Mouse (Mus musculus): ENCODE results near the gene Irgq.
"Not testable (repeated sequence)": the region's sequence is repeated elsewhere in the genome, so short reads cannot be mapped to it uniquely, and the experiment has no call there.

The Irgq gene

DNA sequence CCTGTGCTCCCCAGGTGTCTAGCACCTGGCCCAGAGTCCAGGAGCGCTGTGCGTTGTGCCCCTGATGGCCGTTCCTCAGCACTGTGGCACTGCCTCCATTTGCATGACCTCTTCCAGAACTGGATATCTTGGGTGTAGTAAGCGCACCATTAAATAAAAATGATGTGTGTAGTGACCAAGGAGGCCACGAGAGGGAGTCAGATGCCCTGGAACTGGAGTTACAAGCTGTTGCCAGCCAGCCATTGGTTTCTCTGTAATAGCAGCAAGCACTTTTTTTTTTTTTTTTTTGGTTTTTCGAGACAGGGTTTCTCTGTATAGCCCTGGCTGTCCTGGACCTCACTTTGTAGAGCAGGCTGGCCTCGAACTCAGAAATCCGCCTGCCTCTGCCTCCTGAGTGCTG is 14.2 kb upstream of the Irgq start:
- in situ Hi-C loops (cut with MseI, MboI) = not testable (repeated sequence)

DNA sequence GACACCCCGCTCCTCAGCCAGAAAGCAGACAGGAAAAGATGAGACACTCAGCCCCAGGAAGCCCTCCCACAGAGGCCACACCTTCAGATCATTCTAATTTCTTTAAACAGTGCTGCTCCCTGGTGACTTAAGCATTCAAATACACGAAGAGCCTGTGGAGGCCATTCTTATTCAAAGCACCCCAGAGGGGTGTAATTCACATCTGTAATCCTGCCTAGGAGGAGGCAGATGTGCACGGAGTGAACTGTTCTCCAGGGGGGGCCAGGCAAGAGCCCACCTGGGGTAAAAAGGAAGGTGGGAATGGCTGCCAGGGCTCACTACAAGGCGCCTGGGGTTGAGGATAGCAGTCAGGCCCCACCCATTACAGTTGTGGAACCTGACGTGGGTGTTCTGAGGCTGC is 13.4 kb upstream of the Irgq start:
- in situ Hi-C loops (cut with MseI, MboI) = no loop called here

DNA sequence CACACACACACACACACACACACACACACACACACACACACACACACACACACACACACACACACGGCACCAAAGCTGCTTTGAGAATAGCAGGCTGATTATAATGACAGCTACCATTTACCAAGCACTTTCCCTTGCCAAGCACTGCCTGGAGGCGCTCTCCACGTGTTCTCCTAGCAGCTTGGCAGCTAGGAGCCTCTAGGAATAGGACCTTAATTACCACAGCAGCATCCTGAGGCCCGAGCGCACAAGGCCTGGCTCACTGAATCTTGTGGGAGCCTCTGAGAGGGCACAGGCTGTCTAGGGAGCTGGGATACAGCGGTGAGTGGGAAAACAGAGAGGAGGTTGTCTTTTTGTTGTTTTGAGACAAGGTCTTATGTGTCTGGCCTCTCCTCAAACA is 12.8 kb upstream of the Irgq start:
- in situ Hi-C loops (cut with MseI, MboI) = no loop called here

DNA sequence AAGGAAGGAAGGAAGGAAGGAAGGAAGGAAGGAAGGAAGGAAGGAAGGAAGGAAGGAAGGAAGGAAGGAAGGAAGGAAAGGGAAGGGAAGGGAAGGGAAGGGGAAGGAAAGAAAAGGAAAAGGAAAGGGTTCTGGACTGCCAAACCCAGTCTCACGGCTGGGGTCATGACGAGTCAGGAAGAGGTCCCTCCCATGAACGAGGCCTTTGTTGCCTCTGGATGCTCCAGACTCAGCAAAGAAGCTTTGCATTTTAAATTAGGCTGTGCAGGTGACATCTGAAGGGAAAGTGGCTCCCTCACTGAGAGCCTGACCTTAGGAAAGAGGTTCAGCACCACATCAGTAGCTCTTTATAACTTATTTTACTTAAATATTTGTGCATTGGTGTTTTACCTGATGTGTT is 11.4 kb upstream of the Irgq start:
- in situ Hi-C loops (cut with MseI, MboI) = no loop called here

DNA sequence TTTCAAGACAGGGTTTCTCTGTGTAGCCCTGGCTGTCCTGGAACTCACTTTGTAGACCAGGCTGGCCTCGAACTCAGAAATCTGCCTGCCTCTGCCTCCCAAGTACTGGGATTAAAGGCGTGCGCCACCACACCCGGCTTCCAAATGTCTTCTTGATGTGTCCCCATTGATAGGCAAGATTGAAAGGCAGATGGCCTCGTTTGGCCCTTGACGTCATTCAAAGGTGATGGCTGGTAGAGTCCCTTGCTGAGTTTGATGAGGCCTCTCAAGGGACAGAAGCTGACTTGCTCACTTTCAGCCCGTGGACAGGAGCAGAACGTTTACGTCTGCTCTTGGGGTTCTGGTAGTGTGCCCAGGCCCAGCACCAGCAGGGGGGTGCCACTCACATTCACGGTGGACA is 10.4 kb upstream of the Irgq start:
- in situ Hi-C loops (cut with MseI, MboI) = not testable (repeated sequence)

DNA sequence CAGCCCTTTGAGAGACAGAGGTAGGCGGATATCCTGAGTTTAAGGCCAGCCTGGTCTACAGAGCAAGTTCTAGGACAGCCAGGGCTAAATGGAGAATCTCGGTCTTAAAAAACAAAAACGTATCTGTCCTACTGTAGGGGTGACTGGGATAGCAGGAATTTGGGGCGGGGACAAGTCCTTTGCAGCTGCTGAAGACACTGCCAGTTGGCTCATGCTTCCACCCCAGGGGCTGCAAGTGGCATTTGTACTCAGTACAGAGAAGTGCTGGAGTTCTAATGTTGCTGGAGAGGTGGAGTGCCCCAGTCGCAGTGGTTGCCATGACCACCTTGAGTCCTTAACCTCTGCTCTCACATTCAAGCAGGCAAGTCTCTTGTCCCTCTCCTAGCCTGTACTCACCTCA is 7.7 kb upstream of the Irgq start:
- in situ Hi-C loops (cut with MseI, MboI) = no loop called here

DNA sequence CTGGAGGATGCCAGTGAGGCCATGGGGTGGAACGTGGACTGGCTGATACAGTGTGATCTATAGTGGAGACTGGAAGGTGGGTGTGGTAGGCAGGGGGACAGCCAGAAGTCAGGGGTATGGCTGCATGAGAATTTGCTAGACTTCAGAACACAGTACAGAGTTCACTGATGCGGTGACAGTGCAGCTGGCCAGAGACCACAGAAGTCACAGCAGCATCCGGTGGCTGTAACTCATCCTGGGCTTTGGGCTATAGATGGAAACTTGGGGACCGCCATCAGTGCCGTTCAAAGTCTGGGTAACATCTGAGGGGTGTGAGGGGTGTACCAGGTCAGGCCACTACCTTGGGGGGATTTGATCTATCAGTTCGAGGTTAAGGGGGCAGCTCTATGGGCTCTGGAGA is 6.8 kb upstream of the Irgq start:
- in situ Hi-C loops (cut with MseI, MboI) = no loop called here

DNA sequence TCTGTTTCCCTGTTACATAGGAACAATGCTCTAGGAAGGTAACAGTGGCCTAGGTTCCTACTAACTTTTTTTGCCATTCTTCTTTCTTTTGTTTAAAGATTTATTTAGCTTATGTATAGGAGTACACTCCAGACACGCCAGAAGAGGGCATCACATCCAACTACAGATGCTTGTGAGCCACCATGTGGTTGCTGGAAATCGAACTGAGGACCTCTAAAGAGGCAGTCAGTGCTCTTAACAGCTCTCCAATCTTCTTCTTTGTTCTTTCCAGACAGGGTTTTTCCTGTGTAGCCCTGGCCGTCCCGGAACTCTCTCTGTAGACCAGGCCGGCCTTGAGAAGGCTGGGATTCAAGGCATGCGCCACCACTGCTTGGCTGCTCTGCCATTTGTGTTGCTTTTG is 5.5 kb upstream of the Irgq start:
- in situ Hi-C loops (cut with MseI, MboI) = no loop called here

DNA sequence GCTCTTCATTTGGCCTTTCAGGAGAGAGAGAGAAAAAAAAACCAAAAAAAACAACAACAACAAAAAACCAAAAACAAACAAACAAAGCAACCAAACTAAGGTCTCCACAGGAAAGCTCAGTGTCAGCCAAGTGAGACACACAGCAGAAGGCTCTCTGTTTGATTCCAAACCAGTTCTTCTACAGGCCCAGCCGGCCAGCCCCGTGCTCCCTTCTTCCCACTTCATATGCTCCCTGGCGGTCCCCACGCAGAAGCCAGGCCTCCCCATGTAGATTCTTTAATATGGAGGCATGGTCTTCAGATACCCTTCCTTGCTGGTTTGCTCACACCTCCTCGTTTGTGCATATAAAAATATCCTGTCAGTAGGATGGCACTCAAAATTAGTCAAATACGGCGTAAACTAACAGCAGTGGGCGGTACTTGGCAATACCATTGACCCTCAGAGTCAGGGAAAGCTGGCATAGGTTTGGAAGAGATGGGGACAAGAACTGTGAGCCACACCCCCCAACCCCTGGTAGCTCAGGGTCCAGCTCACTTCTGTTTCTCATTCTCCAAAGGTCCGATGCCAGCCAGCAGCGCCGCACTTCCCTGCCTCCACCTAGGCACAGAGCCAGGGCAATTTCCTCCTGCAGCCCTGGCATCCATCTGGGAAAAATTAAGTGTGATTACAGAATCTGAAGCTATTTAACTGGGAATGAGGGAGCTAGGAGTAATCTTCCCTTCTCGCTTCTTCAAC is 4.6 kb upstream of the Irgq start:
- in situ Hi-C loops (cut with MseI, MboI) = no loop called here

DNA sequence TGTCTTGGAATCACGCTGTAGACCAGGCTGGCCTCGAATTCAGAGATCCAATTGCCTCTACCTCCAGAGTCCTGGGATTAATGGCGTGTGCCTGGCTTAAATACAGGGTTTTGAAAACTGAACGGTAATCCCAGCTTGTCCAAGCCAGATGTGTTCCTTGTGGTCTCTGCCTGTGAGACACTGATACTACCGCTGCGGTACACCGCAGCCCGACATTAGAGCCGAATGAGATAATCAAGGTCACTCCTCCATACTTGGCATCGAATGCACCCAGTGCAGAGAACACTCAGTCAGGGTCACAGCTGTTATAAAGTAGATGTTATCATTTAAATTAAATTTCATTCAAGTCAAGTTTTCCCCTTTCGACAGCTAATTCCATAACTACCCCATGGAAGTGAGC is 1.6 kb upstream of the Irgq start:
- in situ Hi-C loops (cut with MseI, MboI) = no loop called here

DNA sequence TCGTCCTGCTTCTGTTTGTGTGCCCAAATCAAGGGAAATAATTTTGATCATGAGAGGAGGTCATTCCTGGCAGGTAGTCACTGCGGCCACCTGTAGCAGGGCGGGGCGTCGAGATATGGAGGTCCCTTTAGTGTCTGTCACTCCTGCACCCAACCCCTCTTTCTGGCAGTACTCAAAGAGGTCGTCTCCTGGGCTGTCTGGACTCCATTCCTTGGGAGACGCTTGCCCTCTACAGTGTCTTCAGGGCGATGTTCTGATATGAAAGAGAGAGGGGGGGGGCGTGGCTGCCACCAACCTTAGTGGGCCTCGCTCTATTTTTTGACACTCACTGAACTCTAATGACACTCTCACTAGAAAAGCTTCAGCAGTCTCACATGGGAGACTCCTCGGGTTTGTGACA is 909 bp upstream of the Irgq start:
- in situ Hi-C loops (cut with MseI, MboI) = no loop called here

DNA sequence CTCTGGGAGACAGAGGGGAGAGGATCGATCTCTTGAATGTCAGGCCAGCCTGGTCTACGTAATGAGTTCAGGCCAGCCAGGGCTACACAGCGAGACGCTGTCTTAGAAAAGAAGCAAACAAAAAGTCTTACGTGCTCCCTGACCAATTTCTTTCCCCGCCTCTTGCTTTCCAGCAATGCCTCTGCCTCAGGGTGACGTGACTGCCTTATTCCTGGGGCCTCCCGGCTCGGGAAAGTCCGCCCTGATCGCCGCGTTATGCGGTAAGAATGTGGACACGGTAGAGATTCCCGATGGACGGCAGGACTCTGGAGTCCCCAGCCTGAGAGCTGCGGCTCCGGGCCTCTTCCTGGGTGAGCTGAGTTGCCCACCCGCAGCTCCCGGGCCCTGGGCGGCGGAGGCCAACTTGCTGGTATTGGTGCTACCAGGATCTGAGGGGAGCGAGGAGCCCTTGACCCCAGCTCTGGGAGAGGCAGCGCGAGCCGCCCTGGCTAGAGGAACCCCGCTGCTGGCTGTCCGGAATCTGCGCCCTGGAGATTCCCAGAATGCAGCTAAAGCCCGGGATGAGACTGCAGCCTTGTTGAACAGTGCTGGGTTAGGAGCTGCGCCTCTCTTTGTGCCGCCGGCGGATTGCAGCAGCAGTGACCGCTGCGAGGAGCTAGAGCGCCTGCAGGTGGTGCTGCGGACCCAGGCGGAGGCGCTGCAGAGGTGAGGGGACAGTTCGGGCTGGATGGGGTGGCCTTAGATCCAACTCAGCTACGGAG is 902 bp downstream of the Irgq start:
- in situ Hi-C loops (cut with MseI, MboI) = no loop called here

DNA sequence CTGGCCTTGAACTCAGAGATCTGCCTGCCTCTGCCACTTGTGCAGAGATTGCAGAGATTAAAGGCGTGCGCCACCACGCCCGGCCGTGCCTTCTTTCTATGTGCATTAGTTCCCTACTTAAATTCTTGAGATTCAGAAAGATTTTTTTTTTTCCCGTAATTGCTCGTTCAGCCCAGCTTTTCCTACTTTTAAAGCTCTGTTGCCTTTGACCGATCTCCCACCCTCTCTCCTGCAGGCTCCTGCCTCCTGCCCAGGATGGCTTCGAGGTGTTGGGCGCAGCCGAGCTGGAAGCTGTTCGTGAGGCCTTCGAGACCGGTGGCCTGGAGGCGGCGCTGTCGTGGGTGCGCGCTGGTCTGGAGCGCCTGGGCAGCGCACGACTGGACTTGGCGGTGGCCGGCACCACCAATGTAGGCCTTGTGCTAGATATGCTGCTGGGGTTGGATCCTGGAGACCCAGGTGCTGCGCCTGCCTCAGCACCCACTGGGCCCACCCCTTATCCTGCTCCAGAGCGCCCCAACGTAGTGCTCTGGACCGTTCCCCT is 2.6 kb downstream of the Irgq start:
- in situ Hi-C loops (cut with MseI, MboI) = no loop called here

DNA sequence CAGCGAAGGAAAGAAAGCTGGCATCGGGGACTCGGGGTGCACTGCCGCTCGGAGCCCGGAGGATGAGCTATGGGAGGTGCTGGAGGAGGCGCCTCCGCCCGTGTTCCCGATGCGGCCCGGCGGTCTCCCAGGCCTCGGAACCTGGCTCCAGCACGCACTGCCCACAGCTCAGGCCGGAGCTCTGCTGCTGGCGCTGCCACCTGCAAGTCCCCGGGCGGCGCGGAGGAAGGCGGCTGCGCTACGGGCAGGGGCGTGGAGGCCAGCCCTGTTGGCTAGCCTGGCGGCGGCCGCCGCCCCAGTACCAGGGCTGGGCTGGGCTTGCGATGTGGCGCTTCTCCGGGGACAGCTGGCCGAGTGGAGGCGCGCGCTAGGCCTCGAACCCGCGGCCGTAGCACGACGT is 3.3 kb downstream of the Irgq start:
- in situ Hi-C loops (cut with MseI, MboI) = no loop called here

DNA sequence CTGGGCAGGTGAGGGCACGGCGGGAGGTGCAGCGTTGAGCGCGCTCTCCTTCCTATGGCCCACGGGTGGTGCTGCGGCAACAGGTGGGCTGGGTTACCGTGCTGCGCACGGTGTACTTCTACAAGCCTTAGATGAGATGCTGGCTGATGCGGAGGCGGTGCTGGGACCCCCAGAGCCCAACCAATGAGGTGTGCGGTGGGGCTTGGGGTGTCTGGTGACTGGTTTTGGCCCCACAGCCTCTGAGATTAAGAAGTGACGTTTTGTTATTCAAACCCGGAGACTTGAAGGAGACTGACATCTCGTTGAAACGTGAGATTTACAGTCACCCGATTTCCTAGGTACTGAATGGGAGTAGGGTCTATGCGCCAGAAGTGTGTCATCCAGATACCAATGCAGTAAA is 3.8 kb downstream of the Irgq start:
- in situ Hi-C loops (cut with MseI, MboI) = no loop called here

DNA sequence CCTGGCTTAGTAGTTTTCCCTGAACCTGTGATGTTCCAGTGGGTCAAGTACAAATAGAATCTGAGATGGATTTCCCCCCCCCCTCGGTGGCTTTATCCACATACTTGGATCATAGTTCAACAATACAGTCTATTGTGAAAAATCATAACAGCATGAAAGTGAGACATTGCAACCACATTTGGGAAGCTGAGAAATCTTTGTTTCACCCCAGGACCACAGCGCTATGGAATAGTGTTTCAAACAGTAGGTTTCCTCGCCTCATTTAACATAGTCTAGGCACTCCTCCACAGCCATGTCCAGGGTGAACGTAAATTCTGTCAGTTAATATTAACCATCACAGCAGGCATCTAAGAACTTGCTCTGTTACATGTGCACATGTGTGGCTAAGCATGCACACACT is 6.6 kb downstream of the Irgq start:
- in situ Hi-C loops (cut with MseI, MboI) = no loop called here

DNA sequence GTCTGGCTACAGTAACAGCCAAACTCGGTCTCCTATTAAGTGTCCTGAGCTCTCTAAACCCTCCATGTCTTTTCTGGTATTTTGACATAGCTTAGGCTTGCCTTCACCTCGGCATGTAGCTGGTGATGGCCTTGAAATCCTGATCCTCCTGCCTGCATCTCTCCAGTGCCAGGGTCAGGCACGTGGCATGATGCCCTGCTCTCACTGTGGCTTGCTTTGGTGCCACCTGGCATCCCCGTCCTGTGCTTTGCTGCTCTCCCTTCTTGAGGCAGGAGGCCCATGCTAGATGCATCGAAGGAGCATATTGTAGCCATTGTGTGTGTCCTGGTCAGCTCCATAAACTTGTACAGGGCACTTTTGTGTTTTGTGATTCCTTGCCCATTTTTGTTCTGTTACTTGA is 7.1 kb downstream of the Irgq start:
- in situ Hi-C loops (cut with MseI, MboI) = no loop called here

DNA sequence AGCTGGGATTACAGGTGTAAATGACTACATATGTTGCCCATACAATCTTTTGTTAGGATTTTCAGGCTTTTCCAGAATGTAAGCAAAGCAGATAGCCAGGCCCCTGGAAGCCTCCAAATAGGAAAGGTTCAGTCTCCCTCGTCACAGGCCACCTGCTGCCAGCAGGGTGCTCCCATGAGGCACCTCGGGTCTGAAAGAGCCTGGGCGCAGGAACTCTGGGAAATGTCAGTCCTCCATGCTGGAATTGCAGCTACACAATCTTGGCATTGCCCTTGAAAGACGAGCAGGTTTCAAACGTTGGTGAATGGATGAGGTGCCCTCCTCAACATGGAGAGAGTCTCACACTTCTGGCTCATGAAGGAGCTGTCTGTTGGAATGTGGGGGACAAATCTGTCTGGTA is 7.7 kb downstream of the Irgq start:
- in situ Hi-C loops (cut with MseI, MboI) = no loop called here

DNA sequence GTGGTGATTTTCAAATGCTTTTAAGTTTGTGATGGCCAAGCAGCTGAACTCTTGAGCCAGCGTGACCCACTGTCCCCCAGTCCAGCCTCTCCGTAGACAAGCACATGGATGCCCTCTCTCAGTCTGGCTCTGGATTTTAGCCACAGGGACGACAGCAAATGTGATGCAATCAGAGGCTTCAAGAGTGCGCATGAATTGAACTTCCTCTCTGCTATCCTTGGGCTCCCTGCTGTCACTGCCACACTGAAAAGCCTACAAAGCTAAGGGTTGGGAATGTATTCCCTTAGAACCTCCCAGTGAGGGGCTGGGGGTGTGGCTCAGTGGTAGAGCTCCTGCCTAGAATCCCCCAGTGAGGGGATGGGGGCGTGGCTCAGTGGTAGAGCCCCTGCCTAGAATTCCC is 8.2 kb downstream of the Irgq start:
- in situ Hi-C loops (cut with MseI, MboI) = no loop called here

DNA sequence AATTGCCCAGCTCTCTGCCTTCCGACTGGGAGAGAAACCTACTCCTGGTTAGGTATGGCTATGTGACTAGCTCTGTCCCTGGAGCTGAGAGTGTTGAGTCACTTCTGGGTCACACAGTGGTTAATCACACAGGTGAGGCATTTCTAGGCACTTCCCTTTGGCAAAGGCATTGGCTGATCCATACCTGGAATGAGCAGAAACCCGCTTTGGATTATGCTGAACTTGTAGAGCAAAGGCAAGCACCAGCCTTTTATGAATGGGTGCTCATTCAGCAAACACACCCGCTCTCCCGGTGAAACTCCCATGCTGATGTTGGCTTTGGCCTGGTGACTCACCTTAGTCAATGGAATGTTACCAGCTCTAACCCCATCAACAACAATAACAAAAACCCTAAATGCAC is 9.2 kb downstream of the Irgq start:
- in situ Hi-C loops (cut with MseI, MboI) = no loop called here

DNA sequence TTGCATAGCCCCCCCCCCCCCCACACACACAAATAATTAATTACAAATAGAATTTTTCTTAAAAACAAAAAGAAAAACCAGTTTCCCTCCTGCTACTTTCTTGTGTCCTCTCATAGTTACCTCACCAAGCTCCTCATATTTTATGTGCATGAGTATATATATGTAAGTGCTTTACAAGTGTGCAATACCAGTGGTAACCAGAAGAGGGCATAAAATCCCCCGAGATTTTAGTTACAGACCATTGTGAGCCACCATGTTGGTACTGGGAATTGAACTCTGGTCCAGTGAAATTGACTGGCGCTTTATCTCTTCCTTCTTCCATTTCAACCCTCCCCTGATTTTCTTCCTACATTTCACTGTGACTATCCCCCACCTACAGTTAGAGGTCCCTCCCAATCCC is 14.0 kb downstream of the Irgq start:
- in situ Hi-C loops (cut with MseI, MboI) = no loop called here

DNA sequence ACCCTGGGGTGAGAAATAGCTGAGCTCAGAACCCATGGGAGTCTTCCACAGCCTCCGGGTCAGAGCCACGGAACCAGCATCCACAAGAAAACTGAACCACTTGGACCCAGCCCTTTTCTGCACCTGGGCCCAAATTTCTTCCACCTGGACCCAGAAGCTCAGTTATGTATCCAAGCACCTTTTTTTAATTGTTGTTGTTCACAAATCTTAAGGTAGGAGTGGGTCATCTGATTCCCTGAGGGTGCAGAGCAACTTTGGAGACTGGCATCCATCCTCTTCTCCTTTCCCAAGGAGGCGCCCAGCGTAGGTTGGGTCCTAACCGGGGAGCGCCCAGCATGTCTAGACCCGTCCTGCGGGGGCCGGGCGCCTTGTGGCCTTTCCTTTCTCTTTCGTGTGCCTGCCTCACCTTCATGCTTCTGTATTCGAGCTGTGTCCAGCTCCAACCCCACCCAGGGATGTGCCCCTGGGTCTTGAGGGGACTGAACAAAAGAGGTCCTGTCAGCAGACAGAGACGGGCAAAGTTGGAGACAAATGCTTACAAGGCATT is 15.7 kb downstream of the Irgq start, which contains the start of the genes Pinlyp and Xrcc1:
Gene Pinlyp (minus strand): TSS at position 51 of the 547 bp plus-strand sequence.
Gene Xrcc1 (plus strand): TSS at position 222 of the 547 bp plus-strand sequence.
- in situ Hi-C loops (cut with MseI, MboI) = no loop called here
